8 mouse cellular contexts compared by ENCODE assay signal in genomic region chr7:141328373-141328990, GRCm38 (mm10). TPM values are rescaled to one million over a fixed set of nuclear protein-coding genes. Genes with fewer than 3 reads are reported as not detected.
A peak's percentile ranks its signal among the peaks of the same experiment; 100 is the strongest.
DNase-seq lines count a peak whose midpoint lies in the region; ATAC-seq and TF ChIP-seq lines count a peak whose summit lies in the region.

No protein-coding gene starts in this region.

- peak overlapping the region; percentile 79 for H3K4me3 ChIP-seq in heart, embryonic 16.5 days (ENCODE audit: low read length)
- H3K4me3 ChIP-seq in MEL (ENCODE audit: control insufficient read depth in 1 of 2, insufficient read depth in 1 of 2, low read depth in 2 of 2, low read length in 2 of 2) (peak overlapping the region; percentile 76 to 80), macrophage (ENCODE audit: inconsistent target) (peak overlapping the region; percentile 80)
- H3K4me3 ChIP-seq in forebrain, embryonic 13.5 days, result peak overlapping the region; percentile 61

- peak overlapping the region; percentile 85 for H3K4me2 ChIP-seq in heart, embryonic 16.5 days (ENCODE audit: low read depth, low read length)
- H3K4me2 ChIP-seq in forebrain, embryonic 13.5 days, result peak overlapping the region; percentile 85

- H3K79me2 ChIP-seq in MEL (ENCODE audit: control insufficient read depth, insufficient read depth, low read length, poor library complexity), result peaks cover 14% of the 10 kb centered on the region
- H3K79me2 ChIP-seq in macrophage (ENCODE audit: inconsistent target), result peaks cover 24% of the 10 kb centered on the region

- H3K4me1 ChIP-seq in heart, embryonic 16.5 days (ENCODE audit: control insufficient read depth, insufficient read depth, low read length), result peaks cover 16% of the 10 kb centered on the region
- H3K4me1 ChIP-seq in MEL (ENCODE audit: control insufficient read depth in 1 of 2, insufficient read depth in 2 of 2, low read length in 2 of 2), result peaks cover 4 to 19% of the 10 kb centered on the region in 2 experiments; a peak in 3 of 4 replicates
- H3K4me1 ChIP-seq in forebrain, embryonic 13.5 days, result peaks cover 35% of the 10 kb centered on the region

- H3K9ac ChIP-seq in heart, embryonic 16.5 days (ENCODE audit: low read length), result peak overlapping the region; percentile 92
- H3K9ac ChIP-seq in MEL (ENCODE audit: control insufficient read depth, low read depth, low read length, poor library complexity, severe bottlenecking), result peak overlapping the region; percentile 92
- H3K9ac ChIP-seq in forebrain, embryonic 13.5 days, result peak overlapping the region; percentile 86

- no peak for TF ChIP-seq CTCF in MEL (IDR thresholded peaks at IDR 0.05 in 2 of 3, conservative IDR thresholded peaks at IDR 0.05 in 1 of 3; ENCODE audit: control insufficient read depth in 1 of 3, insufficient read depth in 1 of 3, low read depth in 2 of 3, low read length in 3 of 3, poor library complexity in 1 of 3, severe bottlenecking in 1 of 3)

- ATAC-seq in heart, embryonic 16.5 days (replicated peaks; ENCODE audit: extremely low read depth, insufficient read depth, low FRiP score), result peak; percentile 1; the same call in 1 of the 2 replicates
- ATAC-seq in forebrain, embryonic 13.5 days, result peak; percentile 23

- TF ChIP-seq RAD21 in MEL (IDR thresholded peaks at IDR 0.05; ENCODE audit: low read depth, low read length), result no peak

- TF ChIP-seq POLR2A in MEL (IDR thresholded peaks at IDR 0.05; ENCODE audit: control insufficient read depth in 1 of 2, insufficient read depth in 1 of 2, low read depth in 1 of 2, low read length in 2 of 2, poor library complexity in 1 of 2), result no peak

- WGBS in heart, embryonic 16.5 days, result 14% methylated on average over 24 of the region's 24 CpGs
- WGBS in forebrain, embryonic 13.5 days, result 17% methylated on average over 24 of the region's 24 CpGs
- WGBS in macrophage (ENCODE audit: missing documents), result 15% methylated on average over 24 of the region's 24 CpGs

- no peak for TF ChIP-seq EP300 in MEL (IDR thresholded peaks at IDR 0.05; ENCODE audit: low read depth in 1 of 2, low read length in 2 of 2)

- H3K27me3 ChIP-seq in heart, embryonic 16.5 days (ENCODE audit: control insufficient read depth, insufficient read depth, low read length), result no peaks in the 10 kb centered on the region
- no peaks in the 10 kb centered on the region for H3K27me3 ChIP-seq in MEL (ENCODE audit: control insufficient read depth in 1 of 2, insufficient read depth in 2 of 2, low read length in 2 of 2)
- H3K27me3 ChIP-seq in forebrain, embryonic 13.5 days, result no peaks in the 10 kb centered on the region

- peak overlapping the region; percentile 99 for H3K27ac ChIP-seq in heart, embryonic 16.5 days (ENCODE audit: low read length)
- H3K27ac ChIP-seq in MEL (ENCODE audit: control insufficient read depth, low read depth, low read length), result peak overlapping the region; percentile 73
- H3K27ac ChIP-seq in forebrain, embryonic 13.5 days, result peak overlapping the region; percentile 99
- peak overlapping the region; percentile 51 for H3K27ac ChIP-seq in macrophage

- H3K9me3 ChIP-seq in heart, embryonic 16.5 days (replicated peaks; ENCODE audit: control insufficient read depth, low read length), result no peaks in the 10 kb centered on the region
- H3K9me3 ChIP-seq in MEL (replicated peaks; ENCODE audit: insufficient read depth, low read length), result no peaks in the 10 kb centered on the region
- H3K9me3 ChIP-seq in forebrain, embryonic 13.5 days (replicated peaks), result no peaks in the 10 kb centered on the region

- DNase-seq in heart, adult 9 months (ENCODE audit: low spot score in 2 of 2), result no peak
- no peak for DNase-seq in MEL (ENCODE audit: low read depth, low spot score)
- no peak for DNase-seq in retina, embryonic 14.5 days (ENCODE audit: low spot score)
- DNase-seq in cerebellum, adult 11 months, result no peak
- DNase-seq in adrenal gland, postnatal 14 days, result no peak

- H3K36me3 ChIP-seq in heart, embryonic 16.5 days (ENCODE audit: control insufficient read depth, insufficient read depth), result peaks cover 11% of the 10 kb centered on the region
- H3K36me3 ChIP-seq in MEL (ENCODE audit: control insufficient read depth in 1 of 2, insufficient read depth in 2 of 2, low read length in 2 of 2) (peaks cover 0 to 12% of the 10 kb centered on the region in 2 experiments; a peak in 2 of 4 replicates), macrophage (ENCODE audit: inconsistent target) (peaks cover 17% of the 10 kb centered on the region)
- peaks cover 22% of the 10 kb centered on the region for H3K36me3 ChIP-seq in forebrain, embryonic 13.5 days (ENCODE audit: poor library complexity, severe bottlenecking)

TF ChIP-seq in MEL, 35 proteins besides CTCF, POLR2A, EP300 and RAD21:
- TF ChIP-seq MXI1 (IDR thresholded peaks at IDR 0.05; ENCODE audit: low read depth, low read length) (peak; percentile 23; the same call in 1 of the 2 replicates), SIN3A (IDR thresholded peaks at IDR 0.05; ENCODE audit: low read length) (peak; percentile 9; the same call in 1 of the 2 replicates), UBTF (IDR thresholded peaks at IDR 0.05; ENCODE audit: borderline replicate concordance, insufficient read depth, low read depth, low read length) (no peak)

RNA-seq across cellular contexts. Expression of gene Tmem80, which starts 0.9 kb away (rescaled TPM):
- 32.2 and 32.5 TPM in 2 replicates for polyA plus RNA-seq in heart, embryonic 16.5 days (2015; fragmentation: Nextera tagmentation; extraction: Ambion mirVana)
- total RNA-seq in MEL (2012; rRNA removed), result 12.2 and 12.3 TPM in 2 replicates
- polyA plus RNA-seq in MEL (2012; ENCODE audit: insufficient read depth in 1 of 2, insufficient read length in 2 of 2, low read depth in 1 of 2, low replicate concordance in 2 of 2, missing spikeins in 1 of 2) (10 to 100 TPM in 1 of 2 experiments, not detected in 1; 27.7 TPM), macrophage (2018) (10.2 to 25.3 TPM (median 18.7 TPM) in 3 replicates)
- polyA plus RNA-seq in forebrain, embryonic 13.5 days (2015; fragmentation: Nextera tagmentation; extraction: Ambion mirVana), result 61.3 and 66.0 TPM in 2 replicates
- 10 to 100 TPM in 24 of 26 experiments, 1 to 10 TPM in 2; 8.8 to 81.9 (median 36.9) TPM for total RNA-seq in macrophage (2018; cell fraction: chromatin; rRNA removed)
- total RNA-seq in macrophage (2018; cell fraction: cytosol; rRNA removed), result 10 to 100 TPM in 24 of 26 experiments, 1 to 10 TPM in 2; 9.3 to 24.3 (median 16.1) TPM
- 10 to 100 TPM; 12.2 to 89.8 (median 33.8) TPM for total RNA-seq in macrophage (2018; cell fraction: nucleus; rRNA removed)
- 22.9 and 25.6 TPM in 2 replicates for total RNA-seq in adrenal gland, postnatal 14 days (2021)

RNA-seq across cellular contexts. Expression of gene Deaf1, which starts 1.0 kb away (rescaled TPM):
- 37.6 and 37.7 TPM in 2 replicates for polyA plus RNA-seq in heart, embryonic 16.5 days (2015; fragmentation: Nextera tagmentation; extraction: Ambion mirVana)
- total RNA-seq in MEL (2012; rRNA removed), result 9.8 and 13.2 TPM in 2 replicates
- polyA plus RNA-seq in MEL (2012; ENCODE audit: insufficient read depth in 1 of 2, insufficient read length in 2 of 2, low read depth in 1 of 2, low replicate concordance in 2 of 2, missing spikeins in 1 of 2), result 10 to 100 TPM in 1 of 2 experiments, not detected in 1; 91.1 TPM
- 88.1 and 105 TPM in 2 replicates for polyA plus RNA-seq in forebrain, embryonic 13.5 days (2015; fragmentation: Nextera tagmentation; extraction: Ambion mirVana)
- total RNA-seq in macrophage (2018; cell fraction: chromatin; rRNA removed), result 10 to 100 TPM; 12.2 to 55.1 (median 28.7) TPM
- 10 to 100 TPM in 24 of 26 experiments, 1 to 10 TPM in 2; 8.3 to 21.8 (median 17.2) TPM for total RNA-seq in macrophage (2018; cell fraction: cytosol; rRNA removed)
- 10 to 100 TPM; 13.2 to 48.2 (median 23.5) TPM for total RNA-seq in macrophage (2018; cell fraction: nucleus; rRNA removed)
- polyA plus RNA-seq in macrophage (2018), result 14.6 to 16.7 TPM (median 16.5 TPM) in 3 replicates
- 32.5 and 41.2 TPM in 2 replicates for total RNA-seq in adrenal gland, postnatal 14 days (2021)

RNA-seq across cellular contexts. Expression of gene Eps8l2, which starts 10.2 kb away (rescaled TPM):
- 2.6 and 3.9 TPM in 2 replicates for polyA plus RNA-seq in heart, embryonic 16.5 days (2015; fragmentation: Nextera tagmentation; extraction: Ambion mirVana)
- 0.46 TPM in 1 of 2 replicates, not detected in the other for total RNA-seq in MEL (2012; rRNA removed)
- polyA plus RNA-seq in MEL (2012; ENCODE audit: insufficient read depth in 1 of 2, insufficient read length in 2 of 2, low read depth in 1 of 2, low replicate concordance in 2 of 2, missing spikeins in 1 of 2) (under 1 TPM in 1 of 2 experiments, not detected in 1; 0.10 TPM), macrophage (2018) (not detected in 3 replicates)
- polyA plus RNA-seq in forebrain, embryonic 13.5 days (2015; fragmentation: Nextera tagmentation; extraction: Ambion mirVana), result 0.43 and 0.64 TPM in 2 replicates
- 1 to 10 TPM in 1 of 26 experiments, under 1 TPM in 1, not detected in 24; 0.98 to 1.0 TPM for total RNA-seq in macrophage (2018; cell fraction: chromatin; rRNA removed)
- under 1 TPM in 13 of 26 experiments, not detected in 13; 0.03 to 0.20 (median 0.14) TPM for total RNA-seq in macrophage (2018; cell fraction: cytosol; rRNA removed)
- 1 to 10 TPM in 1 of 26 experiments, under 1 TPM in 5, not detected in 20; 0.41 to 1.2 (median 0.63) TPM for total RNA-seq in macrophage (2018; cell fraction: nucleus; rRNA removed)
- 5.1 and 5.5 TPM in 2 replicates for total RNA-seq in adrenal gland, postnatal 14 days (2021)

RNA-seq across cellular contexts. Expression of gene Drd4, which starts 36.7 kb away (rescaled TPM):
- polyA plus RNA-seq in heart, embryonic 16.5 days (2015; fragmentation: Nextera tagmentation; extraction: Ambion mirVana), result 0.05 and 0.13 TPM in 2 replicates
- total RNA-seq in MEL (2012; rRNA removed), result not detected in 2 replicates
- not detected for polyA plus RNA-seq in MEL (2012; ENCODE audit: insufficient read depth in 1 of 2, insufficient read length in 2 of 2, low read depth in 1 of 2, low replicate concordance in 2 of 2, missing spikeins in 1 of 2)
- polyA plus RNA-seq in forebrain, embryonic 13.5 days (2015; fragmentation: Nextera tagmentation; extraction: Ambion mirVana), result 0.55 and 0.70 TPM in 2 replicates
- total RNA-seq in macrophage (2018; cell fraction: chromatin; rRNA removed), result under 1 TPM in 3 of 26 experiments, not detected in 23; 0.33 to 0.95 (median 0.34) TPM
- total RNA-seq in macrophage (2018; cell fraction: cytosol; rRNA removed), result under 1 TPM in 13 of 26 experiments, not detected in 13; 0.10 to 0.96 (median 0.30) TPM
- total RNA-seq in macrophage (2018; cell fraction: nucleus; rRNA removed), result 1 to 10 TPM in 1 of 26 experiments, under 1 TPM in 9, not detected in 16; 0.39 to 1.3 (median 0.58) TPM
- 0.09 TPM in 1 of 3 replicates, not detected in the others for polyA plus RNA-seq in macrophage (2018)
- 1.1 and 2.3 TPM in 2 replicates for total RNA-seq in adrenal gland, postnatal 14 days (2021)

RNA-seq across cellular contexts. Expression of gene Sct, which starts 49.5 kb away (rescaled TPM):
- polyA plus RNA-seq in heart, embryonic 16.5 days (2015; fragmentation: Nextera tagmentation; extraction: Ambion mirVana), result 2.1 and 2.8 TPM in 2 replicates
- total RNA-seq in MEL (2012; rRNA removed), result not detected in 2 replicates
- polyA plus RNA-seq in MEL (2012; ENCODE audit: insufficient read depth in 1 of 2, insufficient read length in 2 of 2, low read depth in 1 of 2, low replicate concordance in 2 of 2, missing spikeins in 1 of 2) (not detected), macrophage (2018) (not detected in 3 replicates)
- 0.60 and 0.62 TPM in 2 replicates for polyA plus RNA-seq in forebrain, embryonic 13.5 days (2015; fragmentation: Nextera tagmentation; extraction: Ambion mirVana)
- total RNA-seq in macrophage (2018; cell fraction: chromatin; rRNA removed), result not detected
- total RNA-seq in macrophage (2018; cell fraction: cytosol; rRNA removed), result 1 to 10 TPM in 3 of 26 experiments, under 1 TPM in 8, not detected in 15; 0.40 to 1.1 (median 0.77) TPM
- 1 to 10 TPM in 2 of 26 experiments, not detected in 24; 1.4 to 2.1 TPM for total RNA-seq in macrophage (2018; cell fraction: nucleus; rRNA removed)
- total RNA-seq in adrenal gland, postnatal 14 days (2021), result 2.3 and 3.2 TPM in 2 replicates
